ENCODE assay signal across 27 mouse cellular contexts in genomic region chr1:79212471-79212870, GRCm38 (mm10).
DNase-seq lines count a peak whose midpoint lies in the region; ATAC-seq and TF ChIP-seq lines count a peak whose summit lies in the region.
"Had no signal": no experiment of that assay in that cellular context is flagged by ENCODE, and none has a peak within 500 bp of the region (broad histone marks: within the 10 kb centered on the region; RNA-seq: fewer than 3 reads in every experiment).

No protein-coding gene starts in this region.

- 56% methylated on average over 5 of the region's 5 CpGs for WGBS in forebrain, embryonic 15.5 days
- 94% methylated on average over 5 of the region's 5 CpGs for WGBS in forebrain, embryonic 10.5 days
- WGBS in midbrain, embryonic 15.5 days: 93% methylated on average over 5 of the region's 5 CpGs
- WGBS in hindbrain, embryonic 13.5 days: 90% methylated on average over 5 of the region's 5 CpGs

- H3K4me2 ChIP-seq in forebrain, embryonic 15.5 days (replicated peaks): no peak overlapping the region
- H3K4me2 ChIP-seq in midbrain, embryonic 15.5 days: no peak overlapping the region
- H3K4me2 ChIP-seq in hindbrain, embryonic 13.5 days: no peak overlapping the region
- H3K4me2 ChIP-seq: embryonic facial prominence, embryonic 12.5 days; limb, embryonic 12.5 days; liver, embryonic 15.5 days; lung, embryonic 14.5 days; neural tube, embryonic 15.5 days had no signal

- no peaks in the 10 kb centered on the region for H3K9me3 ChIP-seq in forebrain, embryonic 15.5 days
- H3K9me3 ChIP-seq in forebrain, embryonic 10.5 days: no peaks in the 10 kb centered on the region
- H3K9me3 ChIP-seq in midbrain, embryonic 15.5 days: no peaks in the 10 kb centered on the region
- H3K9me3 ChIP-seq in hindbrain, embryonic 13.5 days: no peaks in the 10 kb centered on the region
- H3K9me3 ChIP-seq: embryonic facial prominence, embryonic 12.5 days; hindbrain, embryonic 10.5 days; limb, embryonic 12.5 days; liver, embryonic 15.5 days; neural tube, embryonic 15.5 days had no signal

- ATAC-seq in forebrain, embryonic 15.5 days (replicated peaks): peak; percentile 98
- no peak for ATAC-seq in midbrain, embryonic 15.5 days (replicated peaks)
- no peak for ATAC-seq in hindbrain, embryonic 13.5 days (ENCODE audit: low FRiP score)
- ATAC-seq: CD4-positive, CD25-positive, alpha-beta regulatory T cell, adult 4 months; hindbrain, embryonic 16.5 days had no signal

- TF ChIP-seq CTCF in layer of hippocampus, adult 2 months (conservative IDR thresholded peaks at IDR 0.05): no peak

- no peak overlapping the region for H3K4me3 ChIP-seq in forebrain, embryonic 15.5 days
- H3K4me3 ChIP-seq in forebrain, embryonic 10.5 days: no peak overlapping the region
- no peak overlapping the region for H3K4me3 ChIP-seq in layer of hippocampus, adult 2 months
- H3K4me3 ChIP-seq in midbrain, embryonic 15.5 days: no peak overlapping the region
- H3K4me3 ChIP-seq in hindbrain, embryonic 13.5 days: no peak overlapping the region
- H3K4me3 ChIP-seq: embryonic facial prominence, embryonic 12.5 days; hindbrain, embryonic 10.5 days; limb, embryonic 12.5 days; liver, embryonic 15.5 days; neural tube, embryonic 15.5 days had no signal

- 0 out of 2 replicates have a peak, but pooled peaks cover 2% of the 10 kb centered on the region for H3K4me1 ChIP-seq in forebrain, embryonic 15.5 days
- H3K4me1 ChIP-seq in forebrain, embryonic 10.5 days: no peaks in the 10 kb centered on the region
- no peaks in the 10 kb centered on the region for H3K4me1 ChIP-seq in midbrain, embryonic 15.5 days
- no peaks in the 10 kb centered on the region for H3K4me1 ChIP-seq in hindbrain, embryonic 13.5 days (replicated peaks)
- H3K4me1 ChIP-seq: embryonic facial prominence, embryonic 12.5 days; hindbrain, embryonic 10.5 days; limb, embryonic 12.5 days; liver, embryonic 15.5 days; neural tube, embryonic 15.5 days had no signal

- no peak overlapping the region for H3K27ac ChIP-seq in forebrain, embryonic 15.5 days (replicated peaks)
- H3K27ac ChIP-seq in forebrain, embryonic 10.5 days: no peak overlapping the region
- H3K27ac ChIP-seq in layer of hippocampus, adult 2 months: peak overlapping the region; percentile 61; the same call in 1 of the 2 replicates
- H3K27ac ChIP-seq in midbrain, embryonic 15.5 days: no peak overlapping the region
- no peak overlapping the region for H3K27ac ChIP-seq in hindbrain, embryonic 13.5 days
- H3K27ac ChIP-seq: embryonic facial prominence, embryonic 12.5 days; hindbrain, embryonic 10.5 days; limb, embryonic 12.5 days; liver, embryonic 15.5 days; neural tube, embryonic 15.5 days had no signal

- H3K36me3 ChIP-seq in forebrain, embryonic 15.5 days: no peaks in the 10 kb centered on the region
- H3K36me3 ChIP-seq in forebrain, embryonic 10.5 days (replicated peaks): no peaks in the 10 kb centered on the region
- H3K36me3 ChIP-seq in midbrain, embryonic 15.5 days (replicated peaks): no peaks in the 10 kb centered on the region
- H3K36me3 ChIP-seq in hindbrain, embryonic 13.5 days: no peaks in the 10 kb centered on the region
- H3K36me3 ChIP-seq: embryonic facial prominence, embryonic 12.5 days; hindbrain, embryonic 10.5 days; limb, embryonic 12.5 days; liver, embryonic 15.5 days; neural tube, embryonic 15.5 days had no signal

- no peaks in the 10 kb centered on the region for H3K27me3 ChIP-seq in forebrain, embryonic 15.5 days
- H3K27me3 ChIP-seq in forebrain, embryonic 10.5 days (ENCODE audit: poor library complexity, severe bottlenecking): no peaks in the 10 kb centered on the region
- no peaks in the 10 kb centered on the region for H3K27me3 ChIP-seq in midbrain, embryonic 15.5 days (replicated peaks)
- no peaks in the 10 kb centered on the region for H3K27me3 ChIP-seq in hindbrain, embryonic 13.5 days
- H3K27me3 ChIP-seq: embryonic facial prominence, embryonic 12.5 days; limb, embryonic 12.5 days; liver, embryonic 15.5 days; neural tube, embryonic 15.5 days had no signal

- no peak for DNase-seq in forebrain, embryonic 10.5 days (ENCODE audit: extremely low spot score, low spot score)
- DNase-seq in right cerebral cortex, postnatal 10 days (ENCODE audit: low spot score in 2 of 2): peak; percentile 18 to 35
- no peak for DNase-seq in right cerebral cortex, adult 18-20 months
- DNase-seq in layer of hippocampus, adult 2 months (ENCODE audit: low spot score in 2 of 2): peak; percentile 33 to 72
- DNase-seq in telencephalon, adult 2 months (ENCODE audit: low read depth, low spot score): peak; percentile 22
- DNase-seq: adrenal gland, postnatal 14 days; cerebellum, adult 8-10 months; cerebellum, postnatal 36 days; gastrocnemius, postnatal 14 days; heart, postnatal 14 days; kidney, adult 18-20 months; lung, embryonic 14.5 days; lung, postnatal 14 days; midbrain, embryonic 14.5 days; retina, postnatal 1 day; spleen, adult 18-20 months; thymus, adult 2 months had no signal

- H3K9ac ChIP-seq in forebrain, embryonic 15.5 days (replicated peaks): no peak overlapping the region
- no peak overlapping the region for H3K9ac ChIP-seq in midbrain, embryonic 15.5 days
- H3K9ac ChIP-seq in hindbrain, embryonic 13.5 days: no peak overlapping the region
- H3K9ac ChIP-seq: embryonic facial prominence, embryonic 12.5 days; limb, embryonic 12.5 days; liver, embryonic 15.5 days; lung, embryonic 14.5 days; neural tube, embryonic 15.5 days had no signal

Comparison
In these comparisons a context has a peak if more than half of its experiments do, and no peak if none do; other contexts are left out.
1. DNase-seq: peak in right cerebral cortex, postnatal 10 days (2 of 2), layer of hippocampus, adult 2 months (2 of 2) and telencephalon, adult 2 months (single experiment); none in forebrain, embryonic 10.5 days (single experiment) and right cerebral cortex, adult 18-20 months (single experiment).